ENCODE assay signal across 8 mouse cellular contexts in genomic region chr5:123134186-123134874, GRCm38 (mm10). TPM values are rescaled to one million over a fixed set of nuclear protein-coding genes. Genes with fewer than 3 reads are reported as not detected.
A peak's percentile ranks its signal among the peaks of the same experiment; 100 is the strongest.
DNase-seq lines count a peak whose midpoint lies in the region; ATAC-seq and TF ChIP-seq lines count a peak whose summit lies in the region.
"Had no signal": no experiment of that assay in that cellular context is flagged by ENCODE, and none has a peak within 500 bp of the region (broad histone marks: within the 10 kb centered on the region; RNA-seq: fewer than 3 reads in every experiment).

No protein-coding gene starts in this region.

- peak overlapping the region; percentile 36; the same call in 1 of the 2 replicates for H3K9ac ChIP-seq in ES-E14 (ENCODE audit: insufficient read depth, low read depth, low read length, poor library complexity, severe bottlenecking)
- peak overlapping the region; percentile 100 for H3K9ac ChIP-seq in forebrain, embryonic 13.5 days
- peak overlapping the region; percentile 100 for H3K9ac ChIP-seq in limb, embryonic 13.5 days
- peak overlapping the region; percentile 100 for H3K9ac ChIP-seq in midbrain, embryonic 16.5 days (ENCODE audit: low read depth, low read length)

- H3K36me3 ChIP-seq in ES-E14 (ENCODE audit: control insufficient read depth, insufficient read depth, low read length, poor library complexity, severe bottlenecking), result peaks cover 6% of the 10 kb centered on the region
- peaks cover 47% of the 10 kb centered on the region for H3K36me3 ChIP-seq in forebrain, embryonic 13.5 days (ENCODE audit: poor library complexity, severe bottlenecking)
- peaks cover 67% of the 10 kb centered on the region for H3K36me3 ChIP-seq in hindbrain, embryonic 10.5 days
- peaks cover 26% of the 10 kb centered on the region for H3K36me3 ChIP-seq in limb, embryonic 13.5 days
- no peaks in the 10 kb centered on the region for H3K36me3 ChIP-seq in midbrain, embryonic 16.5 days (ENCODE audit: control insufficient read depth, insufficient read depth, low read length)

- peak overlapping the region in 1 of 2 experiments; percentile 62; a peak in 2 of 4 replicates for H3K4me3 ChIP-seq in ES-E14 (ENCODE audit: insufficient read depth in 1 of 2, low read depth in 1 of 2, low read length in 2 of 2, poor library complexity in 1 of 2, severe bottlenecking in 1 of 2)
- H3K4me3 ChIP-seq in forebrain, embryonic 13.5 days, result peak overlapping the region; percentile 94
- peak overlapping the region; percentile 92 for H3K4me3 ChIP-seq in hindbrain, embryonic 10.5 days
- peak overlapping the region; percentile 94 for H3K4me3 ChIP-seq in limb, embryonic 13.5 days
- peak overlapping the region; percentile 94 for H3K4me3 ChIP-seq in midbrain, embryonic 16.5 days (ENCODE audit: low read depth, low read length)

- H3K9me3 ChIP-seq in ES-E14 (ENCODE audit: control insufficient read depth, insufficient read depth, low read depth, low read length), result no peaks in the 10 kb centered on the region
- no peaks in the 10 kb centered on the region for H3K9me3 ChIP-seq in forebrain, embryonic 13.5 days (replicated peaks)
- no peaks in the 10 kb centered on the region for H3K9me3 ChIP-seq in hindbrain, embryonic 10.5 days
- no peaks in the 10 kb centered on the region for H3K9me3 ChIP-seq in limb, embryonic 13.5 days
- no peaks in the 10 kb centered on the region for H3K9me3 ChIP-seq in midbrain, embryonic 16.5 days (replicated peaks; ENCODE audit: control insufficient read depth, low read length, poor library complexity, severe bottlenecking)

- WGBS in forebrain, embryonic 13.5 days, result 29% methylated on average over 13 of the region's 13 CpGs
- 36% methylated on average over 13 of the region's 13 CpGs for WGBS in hindbrain, embryonic 10.5 days
- 39% methylated on average over 13 of the region's 13 CpGs for WGBS in limb, embryonic 13.5 days
- 18% methylated on average over 13 of the region's 13 CpGs for WGBS in midbrain, embryonic 16.5 days

- peak overlapping the region; percentile 100 for H3K27ac ChIP-seq in ES-E14 (ENCODE audit: insufficient read depth, low read depth, low read length, poor library complexity, severe bottlenecking)
- H3K27ac ChIP-seq in forebrain, embryonic 13.5 days, result peak overlapping the region; percentile 100
- H3K27ac ChIP-seq in hindbrain, embryonic 10.5 days, result peak overlapping the region; percentile 100
- peak overlapping the region; percentile 100 for H3K27ac ChIP-seq in limb, embryonic 13.5 days
- H3K27ac ChIP-seq in midbrain, embryonic 16.5 days (ENCODE audit: low read length), result peak overlapping the region; percentile 100

- H3K27me3 ChIP-seq in forebrain, embryonic 13.5 days, result no peaks in the 10 kb centered on the region
- peaks cover 13% of the 10 kb centered on the region for H3K27me3 ChIP-seq in hindbrain, embryonic 10.5 days (ENCODE audit: insufficient read depth, poor library complexity, severe bottlenecking)
- no peaks in the 10 kb centered on the region for H3K27me3 ChIP-seq in limb, embryonic 13.5 days
- H3K27me3 ChIP-seq in midbrain, embryonic 16.5 days (ENCODE audit: control insufficient read depth, insufficient read depth, low read depth, low read length), result no peaks in the 10 kb centered on the region

- H3K4me2 ChIP-seq in forebrain, embryonic 13.5 days, result peak overlapping the region; percentile 96
- H3K4me2 ChIP-seq in limb, embryonic 13.5 days (replicated peaks), result peak overlapping the region; percentile 98
- H3K4me2 ChIP-seq in midbrain, embryonic 16.5 days (ENCODE audit: low read length), result peak overlapping the region; percentile 87

- ATAC-seq in forebrain, embryonic 13.5 days, result no peak
- no peak for ATAC-seq in limb, embryonic 13.5 days (ENCODE audit: low FRiP score, low read depth)
- ATAC-seq in midbrain, embryonic 16.5 days, result no peak

- H3K4me1 ChIP-seq in ES-E14 (ENCODE audit: control insufficient read depth in 2 of 2, insufficient read depth in 2 of 2, low read length in 2 of 2, poor library complexity in 1 of 2), result peaks cover 0 to 7% of the 10 kb centered on the region in 2 experiments; a peak in 1 of 4 replicates
- H3K4me1 ChIP-seq in forebrain, embryonic 13.5 days, result peaks cover 68% of the 10 kb centered on the region
- H3K4me1 ChIP-seq in hindbrain, embryonic 10.5 days (replicated peaks), result peaks cover 76% of the 10 kb centered on the region
- peaks cover 79% of the 10 kb centered on the region for H3K4me1 ChIP-seq in limb, embryonic 13.5 days
- H3K4me1 ChIP-seq in midbrain, embryonic 16.5 days (ENCODE audit: control insufficient read depth, insufficient read depth, low read length), result peaks cover 62% of the 10 kb centered on the region

- DNase-seq in ES-E14 (ENCODE audit: low read depth, low spot score), result no peak
- peak; percentile 70 for DNase-seq in adrenal gland, postnatal 25 days
- no peak for DNase-seq in hindbrain, embryonic 10.5 days (ENCODE audit: low spot score)
- no peak for DNase-seq in layer of hippocampus, postnatal 10 days (ENCODE audit: low spot score in 2 of 2)

- in situ Hi-C loops in ES-E14 (cut with MboI; ENCODE audit: low sequenced_read_pairs in 2 of 2, unreplicated experiment in 2 of 2), result loop anchor here in 1 of 2 experiments (5.0 kb wide), 1 partner anchor 33 kb away; the partner anchor contains the start of gene Psmd9

TF ChIP-seq in ES-E14, 5 proteins besides CTCF, POLR2A, EP300 and RAD21:
- TF ChIP-seq HCFC1 (IDR thresholded peaks at IDR 0.05; ENCODE audit: borderline replicate concordance, insufficient read depth, low read length), result no peak
- no peak for TF ChIP-seq ZC3H11A (IDR thresholded peaks at IDR 0.05; ENCODE audit: borderline replicate concordance, low read depth, low read length)
- TF ChIP-seq ZNF384 (IDR thresholded peaks at IDR 0.05; ENCODE audit: low read depth, low read length), result no peak
- TF ChIP-seq CHD2 (IDR thresholded peaks at IDR 0.05; ENCODE audit: low read depth, low read length), result no peak
- TF ChIP-seq MAFK (IDR thresholded peaks at IDR 0.05; ENCODE audit: insufficient read depth, low read depth, low read length), result no peak

RNA-seq across cellular contexts. Expression of gene Rhof, which starts 1.8 kb away (rescaled TPM):
- 2.3 and 2.5 TPM in 2 replicates for total RNA-seq in ES-E14 (2012; rRNA removed)
- 1.1 and 1.6 TPM in 2 replicates for total RNA-seq in adrenal gland, postnatal 25 days (2021)
- 4.3 and 5.0 TPM in 2 replicates for polyA plus RNA-seq in forebrain, embryonic 13.5 days (2015; fragmentation: Nextera tagmentation; extraction: Ambion mirVana)
- polyA plus RNA-seq in hindbrain, embryonic 10.5 days (2016; fragmentation: Nextera tagmentation; extraction: Ambion mirVana), result 1.9 and 2.2 TPM in 2 replicates
- polyA plus RNA-seq in limb, embryonic 13.5 days (2015; fragmentation: Nextera tagmentation; extraction: Ambion mirVana), result 3.7 and 4.6 TPM in 2 replicates
- polyA plus RNA-seq in midbrain, embryonic 16.5 days (2015; fragmentation: Nextera tagmentation; extraction: Ambion mirVana), result 13.9 and 21.4 TPM in 2 replicates
- total RNA-seq in layer of hippocampus, postnatal 10 days (2021), result 10 to 100 TPM; 40.9 to 46.6 TPM

RNA-seq across cellular contexts. Expression of gene Setd1b, which starts 7.7 kb away (rescaled TPM):
- total RNA-seq in ES-E14 (2012; rRNA removed), result 7.6 and 9.8 TPM in 2 replicates
- total RNA-seq in adrenal gland, postnatal 25 days (2021), result 34.7 and 41.6 TPM in 2 replicates
- 13.4 and 13.9 TPM in 2 replicates for polyA plus RNA-seq in forebrain, embryonic 13.5 days (2015; fragmentation: Nextera tagmentation; extraction: Ambion mirVana)
- 7.9 and 9.5 TPM in 2 replicates for polyA plus RNA-seq in hindbrain, embryonic 10.5 days (2016; fragmentation: Nextera tagmentation; extraction: Ambion mirVana)
- polyA plus RNA-seq in limb, embryonic 13.5 days (2015; fragmentation: Nextera tagmentation; extraction: Ambion mirVana), result 11.1 and 12.0 TPM in 2 replicates
- polyA plus RNA-seq in midbrain, embryonic 16.5 days (2015; fragmentation: Nextera tagmentation; extraction: Ambion mirVana), result 10.0 and 11.8 TPM in 2 replicates
- total RNA-seq in layer of hippocampus, postnatal 10 days (2021), result 10 to 100 TPM; 31.7 to 35.0 TPM

RNA-seq across cellular contexts. Expression of gene Psmd9, which starts 34.9 kb away (rescaled TPM):
- total RNA-seq in ES-E14 (2012; rRNA removed), result 22.9 and 27.0 TPM in 2 replicates
- total RNA-seq in adrenal gland, postnatal 25 days (2021), result 26.8 and 30.8 TPM in 2 replicates
- polyA plus RNA-seq in forebrain, embryonic 13.5 days (2015; fragmentation: Nextera tagmentation; extraction: Ambion mirVana), result 75.5 and 77.3 TPM in 2 replicates
- 77.7 and 86.3 TPM in 2 replicates for polyA plus RNA-seq in hindbrain, embryonic 10.5 days (2016; fragmentation: Nextera tagmentation; extraction: Ambion mirVana)
- polyA plus RNA-seq in limb, embryonic 13.5 days (2015; fragmentation: Nextera tagmentation; extraction: Ambion mirVana), result 99.6 and 104 TPM in 2 replicates
- polyA plus RNA-seq in midbrain, embryonic 16.5 days (2015; fragmentation: Nextera tagmentation; extraction: Ambion mirVana), result 73.6 and 77.6 TPM in 2 replicates
- 10 to 100 TPM; 31.4 to 39.8 TPM for total RNA-seq in layer of hippocampus, postnatal 10 days (2021)

RNA-seq across cellular contexts. Expression of gene Hpd, which starts 48.2 kb away (rescaled TPM):
- not detected in 2 replicates for total RNA-seq in ES-E14 (2012; rRNA removed)
- total RNA-seq in adrenal gland, postnatal 25 days (2021), result 1.4 and 25.2 TPM in 2 replicates
- polyA plus RNA-seq in forebrain, embryonic 13.5 days (2015; fragmentation: Nextera tagmentation; extraction: Ambion mirVana), result not detected in 2 replicates
- polyA plus RNA-seq in hindbrain, embryonic 10.5 days (2016; fragmentation: Nextera tagmentation; extraction: Ambion mirVana), result not detected in 2 replicates
- not detected in 2 replicates for polyA plus RNA-seq in limb, embryonic 13.5 days (2015; fragmentation: Nextera tagmentation; extraction: Ambion mirVana)
- polyA plus RNA-seq in midbrain, embryonic 16.5 days (2015; fragmentation: Nextera tagmentation; extraction: Ambion mirVana), result not detected in 2 replicates
- total RNA-seq in layer of hippocampus, postnatal 10 days (2021), result under 1 TPM in 1 of 2 experiments, not detected in 1; 0.55 TPM
- total RNA-seq: hematopoietic stem cell, adult 5-6 weeks had no signal

Comparison
In these comparisons a context has a peak if more than half of its experiments do, and no peak if none do; other contexts are left out.
1. H3K9ac ChIP-seq: peak in every context shown above with its lines; median percentile 100 in forebrain, embryonic 13.5 days; 100 in limb, embryonic 13.5 days; 100 in midbrain, embryonic 16.5 days; 36 in ES-E14.